Mouse (Mus musculus): Measurements from ENCODE around the gene Ccdc88a.

Gene Ccdc88a

GRCm38 (mm10) chr11:29549425-29549778, 175.9 kb downstream of the Ccdc88a start:
- DNase-seq = no peak
